Mouse (Mus musculus) embryonic facial prominence, embryonic 10.5 days (tissue): Measurements from ENCODE around the gene Crbn. TPM values are rescaled to one million over a fixed set of nuclear protein-coding genes. Genes with fewer than 3 reads are reported as not detected.
A peak's percentile ranks its signal among the peaks of the same experiment; 100 is the strongest.

Source experiments
- DNase-seq: peaks from one replicate; pipeline ENCODE4 v3.0.0-alpha.2; 2017; ENCODE audit warnings: low spot score
- H3K27ac ChIP-seq: fragments of 300-500 bp; sonication (generic); replicated peaks from 2 replicates; pipeline ENCODE4 v1.5.1; 2016; ENCODE audit warnings: mild to moderate bottlenecking
- H3K27me3 ChIP-seq: fragments of 300-500 bp; sonication (generic); replicated peaks from 2 replicates; pipeline ENCODE4 v1.6.1; 2016; ENCODE audit warnings: low read depth, mild to moderate bottlenecking; ENCODE audit not compliant: poor library complexity, severe bottlenecking
- H3K36me3 ChIP-seq: fragments of 300-500 bp; sonication (generic); replicated peaks from 2 replicates; pipeline ENCODE4 v1.6.1; 2016; ENCODE audit warnings: mild to moderate bottlenecking, moderate library complexity
- H3K4me1 ChIP-seq: fragments of 300-500 bp; sonication (generic); 2 replicates; pipeline ENCODE4 v1.6.1; 2016
- H3K4me3 ChIP-seq: fragments of 300-500 bp; sonication (generic); 2 replicates; pipeline ENCODE4 v1.5.1; 2016; ENCODE audit warnings: mild to moderate bottlenecking, moderate library complexity
- H3K9me3 ChIP-seq: fragments of 300-500 bp; sonication (generic); 2 replicates; pipeline ENCODE4 v1.6.1; 2016; ENCODE audit warnings: mild to moderate bottlenecking
- WGBS: fragments of 180-500 bp; shearing (Covaris S2); methylation state at CpG from one replicate; pipeline ENCODE4 v1.1.7; 2016; 5-methylcytosine and 5-hydroxymethylcytosine counted together
- polyA plus RNA-seq: library from polyadenylated mRNA; unstranded; fragments of >200 nt; fragmentation: Nextera tagmentation; extraction: Ambion mirVana; gene quantifications from 2 replicates; pipeline ENCODE4 v1.2.1, GENCODE M21; 2016

The Crbn gene
- 40.9 and 43.0 TPM in 2 replicates for polyA plus RNA-seq

GRCm38 (mm10) chr6:106799333-106800226 lies at the start of gene Crbn:
Crbn (minus strand) TSS chr6:106800077.
- peak; percentile 93 for DNase-seq
- no peaks in the 10 kb centered on the region for H3K9me3 ChIP-seq
- peak within 1 kb of the TSS; percentile 80 for H3K4me3 ChIP-seq
- peaks cover 11% of the 10 kb centered on the region for H3K4me1 ChIP-seq
- WGBS = 2% methylated on average over 57 of the region's 57 CpGs
- peak within 1 kb of the TSS; percentile 79 for H3K27ac ChIP-seq
- H3K27me3 ChIP-seq = no peaks in the 10 kb centered on the region
- peaks cover 6% of the 10 kb centered on the region for H3K36me3 ChIP-seq

GRCm38 (mm10) chr6:106840181-106840580 lies 40.3 kb upstream of the Crbn start:
- WGBS = 77% methylated on average over 1 of the region's 1 CpGs
- Histone ChIP-seq H3K36me3 (no peaks in the 10 kb centered on the region), H3K27ac (no peak overlapping the region), H3K4me1 (no peaks in the 10 kb centered on the region), H3K4me3 (no peak overlapping the region), H3K9me3 (no peaks in the 10 kb centered on the region), H3K27me3 (no peaks in the 10 kb centered on the region)
- DNase-seq = no peak

GRCm38 (mm10) chr6:106838053-106838452 lies 38.2 kb upstream of the Crbn start:
- no peaks in the 10 kb centered on the region for H3K36me3 ChIP-seq
- H3K27ac ChIP-seq = no peak overlapping the region
- no peak overlapping the region for H3K4me3 ChIP-seq
- H3K27me3 ChIP-seq = no peaks in the 10 kb centered on the region
- no peaks in the 10 kb centered on the region for H3K4me1 ChIP-seq
- 81% methylated on average over 3 of the region's 3 CpGs for WGBS
- H3K9me3 ChIP-seq = no peaks in the 10 kb centered on the region
- no peak for DNase-seq

- Histone ChIP-seq H3K27me3 (no peaks in the 10 kb centered on the region), H3K9me3 (no peaks in the 10 kb centered on the region), H3K27ac (no peak overlapping the region), H3K4me1 (no peaks in the 10 kb centered on the region), H3K36me3 (no peaks in the 10 kb centered on the region), H3K4me3 (no peak overlapping the region)
- WGBS = 82% methylated on average over 2 of the region's 2 CpGs
- DNase-seq = no peak
Measured at GRCm38 (mm10) chr6:106835316-106835715, 35.4 kb upstream of the Crbn start.

- Histone ChIP-seq H3K9me3 (no peaks in the 10 kb centered on the region), H3K27ac (no peak overlapping the region), H3K27me3 (no peaks in the 10 kb centered on the region), H3K4me1 (no peaks in the 10 kb centered on the region), H3K36me3 (no peaks in the 10 kb centered on the region), H3K4me3 (no peak overlapping the region)
- peak; percentile 9 for DNase-seq
- WGBS = 65% methylated on average over 1 of the region's 1 CpGs
Measured at GRCm38 (mm10) chr6:106822329-106822728, 22.5 kb upstream of the Crbn start.

GRCm38 (mm10) chr6:106820566-106820965 lies 20.7 kb upstream of the Crbn start:
- H3K36me3 ChIP-seq = no peaks in the 10 kb centered on the region
- no peaks in the 10 kb centered on the region for H3K4me1 ChIP-seq
- no peaks in the 10 kb centered on the region for H3K27me3 ChIP-seq
- H3K27ac ChIP-seq = no peak overlapping the region
- H3K9me3 ChIP-seq = no peaks in the 10 kb centered on the region
- no peak for DNase-seq
- no peak overlapping the region for H3K4me3 ChIP-seq

GRCm38 (mm10) chr6:106819906-106820305 lies 20.0 kb upstream of the Crbn start:
- WGBS = 82% methylated on average over 3 of the region's 3 CpGs
- DNase-seq = no peak
- no peaks in the 10 kb centered on the region for H3K36me3 ChIP-seq

GRCm38 (mm10) chr6:106819246-106819645 lies 19.4 kb upstream of the Crbn start:
- H3K9me3 ChIP-seq = no peaks in the 10 kb centered on the region
- no peaks in the 10 kb centered on the region for H3K36me3 ChIP-seq
- no peak overlapping the region for H3K27ac ChIP-seq
- no peak overlapping the region for H3K4me3 ChIP-seq
- H3K27me3 ChIP-seq = no peaks in the 10 kb centered on the region
- no peaks in the 10 kb centered on the region for H3K4me1 ChIP-seq
- DNase-seq = no peak

More at GRCm38 (mm10) chr6:106819906-106820305, 20.0 kb upstream of the Crbn start:
- no peaks in the 10 kb centered on the region for H3K4me1 ChIP-seq
- H3K9me3 ChIP-seq = no peaks in the 10 kb centered on the region
- no peaks in the 10 kb centered on the region for H3K27me3 ChIP-seq
- H3K27ac ChIP-seq = no peak overlapping the region
- no peak overlapping the region for H3K4me3 ChIP-seq

GRCm38 (mm10) chr6:106810686-106811085 lies 10.8 kb upstream of the Crbn start:
- no peaks in the 10 kb centered on the region for H3K27me3 ChIP-seq
- WGBS = 84% methylated on average over 3 of the region's 3 CpGs
- no peak for DNase-seq
- H3K36me3 ChIP-seq = no peaks in the 10 kb centered on the region
- H3K4me3 ChIP-seq = no peak overlapping the region
- no peak overlapping the region for H3K27ac ChIP-seq
- H3K9me3 ChIP-seq = no peaks in the 10 kb centered on the region
- H3K4me1 ChIP-seq = no peaks in the 10 kb centered on the region

GRCm38 (mm10) chr6:106809161-106809560 lies 9.3 kb upstream of the Crbn start:
- H3K36me3 ChIP-seq = no peaks in the 10 kb centered on the region
- H3K27ac ChIP-seq = no peak overlapping the region
- H3K9me3 ChIP-seq = no peaks in the 10 kb centered on the region
- H3K4me1 ChIP-seq = no peaks in the 10 kb centered on the region
- WGBS = 85% methylated on average over 2 of the region's 2 CpGs
- no peak overlapping the region for H3K4me3 ChIP-seq
- no peaks in the 10 kb centered on the region for H3K27me3 ChIP-seq
- DNase-seq = no peak

GRCm38 (mm10) chr6:106804904-106805303 lies 5.0 kb upstream of the Crbn start:
- WGBS = 52% methylated on average over 2 of the region's 2 CpGs
- H3K4me3 ChIP-seq = no peak overlapping the region
- H3K27me3 ChIP-seq = no peaks in the 10 kb centered on the region
- H3K27ac ChIP-seq = no peak overlapping the region
- DNase-seq = peak; percentile 9
- H3K36me3 ChIP-seq = no peaks in the 10 kb centered on the region
- H3K9me3 ChIP-seq = no peaks in the 10 kb centered on the region
- no peaks in the 10 kb centered on the region for H3K4me1 ChIP-seq

GRCm38 (mm10) chr6:106800227-106800557 lies 315 bp upstream of the Crbn start:
- DNase-seq = no peak
- no peaks in the 10 kb centered on the region; the same call in 1 of the 2 replicates for H3K36me3 ChIP-seq
- H3K4me3 ChIP-seq = peak overlapping the region; percentile 80
- 57% methylated on average over 5 of the region's 5 CpGs for WGBS
- H3K27ac ChIP-seq = 0 out of 2 replicates have a peak overlapping the region, but pooled peaks have one; percentile 79
- H3K9me3 ChIP-seq = no peaks in the 10 kb centered on the region
- peaks cover 11% of the 10 kb centered on the region for H3K4me1 ChIP-seq
- no peaks in the 10 kb centered on the region for H3K27me3 ChIP-seq

- 85% methylated on average over 13 of the region's 13 CpGs for WGBS
Measured at GRCm38 (mm10) chr6:106794094-106794814, 5.6 kb downstream of the Crbn start.

More at GRCm38 (mm10) chr6:106794094-106794814, 5.6 kb downstream of the Crbn start:
- peaks cover 10% of the 10 kb centered on the region for H3K4me1 ChIP-seq
- H3K27me3 ChIP-seq = no peaks in the 10 kb centered on the region
- peaks cover 39% of the 10 kb centered on the region for H3K36me3 ChIP-seq
- no peak for DNase-seq
- H3K4me3 ChIP-seq = no peak overlapping the region
- no peaks in the 10 kb centered on the region for H3K9me3 ChIP-seq
- no peak overlapping the region for H3K27ac ChIP-seq
